Mouse (Mus musculus): ENCODE results near the gene 1110008P14Rik. TPM values are rescaled to one million over a fixed set of nuclear protein-coding genes. Genes with fewer than 3 reads are reported as not detected.

Gene 1110008P14Rik
- polyA plus RNA-seq, 1 experiment from 2014 or later, result 98.4 TPM

DNA sequence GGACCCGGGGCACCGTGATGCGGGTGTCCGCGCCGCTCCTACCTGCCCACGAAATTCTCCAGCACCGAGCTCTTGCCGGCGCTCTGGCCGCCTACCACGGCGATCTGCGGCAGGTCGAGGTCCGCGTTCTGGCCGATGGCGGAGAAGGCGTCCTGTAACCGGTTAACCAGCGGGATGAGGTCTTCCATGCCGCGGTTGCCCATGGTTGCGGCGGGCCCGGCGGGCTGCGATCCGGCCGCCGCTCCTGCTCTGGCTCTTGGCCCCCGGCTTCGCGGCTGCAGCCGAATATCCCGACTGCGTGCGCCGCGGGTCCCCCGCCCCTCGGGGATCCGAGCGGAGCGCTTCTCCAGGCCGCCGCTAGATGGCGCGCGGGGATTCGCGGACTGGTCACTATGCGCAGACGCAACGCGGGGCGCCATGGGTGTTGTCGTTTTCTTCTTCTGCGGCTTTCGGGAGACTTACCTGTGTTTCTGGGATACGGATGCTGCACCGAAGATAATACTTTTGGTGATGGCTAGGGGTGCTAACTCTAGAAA, 28.7 kb downstream of the 1110008P14Rik start, which contains the start of gene Dnm1:
Dnm1 (minus strand) TSS at position 332 of the 536 bp plus-strand sequence.
- H3K4me3 ChIP-seq (ENCODE audit: low read depth, low read length), result peak within 1 kb of the TSS; percentile 60

DNA sequence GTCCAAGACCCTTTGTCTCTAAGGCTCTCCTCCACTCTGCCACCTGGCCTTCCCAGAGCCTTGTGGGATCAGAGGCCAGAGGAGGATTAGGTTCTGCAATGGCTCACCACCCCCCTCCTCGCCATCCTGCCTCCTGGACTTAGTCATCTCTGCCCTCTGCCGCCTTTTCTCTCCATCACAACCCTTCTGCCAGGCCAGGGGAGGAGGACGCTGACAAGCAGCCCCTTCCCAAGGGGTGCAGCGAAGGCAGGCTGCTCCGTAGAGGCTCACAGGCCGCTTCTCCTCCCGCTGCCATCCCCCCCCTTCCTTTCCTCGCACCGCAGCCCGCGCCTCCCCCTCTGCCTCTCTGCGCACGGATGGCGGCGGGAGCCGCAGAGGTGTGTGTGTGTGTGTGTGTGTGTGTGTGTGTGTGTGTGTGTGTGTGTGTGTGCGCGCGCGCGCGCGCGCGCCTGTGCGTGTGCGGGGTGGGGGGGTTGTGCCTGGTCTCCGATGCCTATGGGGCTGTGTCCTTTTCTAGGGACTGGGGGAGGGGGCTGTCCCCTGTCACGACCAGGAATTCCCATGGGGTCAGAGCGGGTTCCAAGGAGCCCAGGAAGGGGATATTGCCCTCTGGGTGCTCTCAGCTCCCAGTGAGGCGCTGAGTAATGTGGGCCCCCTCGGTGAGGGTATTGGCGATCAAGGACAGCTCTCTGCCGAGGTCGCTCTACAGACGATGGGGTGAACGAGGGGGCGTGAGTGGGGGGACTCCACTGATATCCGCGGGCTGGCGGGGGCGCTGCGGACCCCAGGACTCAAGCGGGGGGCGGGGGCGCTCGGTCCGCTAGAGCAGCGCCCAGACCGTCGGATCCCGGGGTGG, 29.4 kb downstream of the 1110008P14Rik start, which contains the start of gene Ciz1:
Ciz1 (plus strand) TSS at position 177 of the 856 bp plus-strand sequence.
- Histone ChIP-seq H3K36me3 (ENCODE audit: control insufficient read depth, insufficient read depth, low read length) (no peaks in the 10 kb centered on the region), H3K4me2 (ENCODE audit: low read length) (peak within 1 kb of the TSS; percentile 90), H3K27ac (ENCODE audit: low read depth, low read length) (peak within 1 kb of the TSS; percentile 79), H3K9me3 (replicated peaks; ENCODE audit: control insufficient read depth, low read length) (no peaks in the 10 kb centered on the region), H3K27me3 (replicated peaks; ENCODE audit: control insufficient read depth, insufficient read depth, low read length) (no peaks in the 10 kb centered on the region), H3K4me1 (ENCODE audit: control insufficient read depth, insufficient read depth, low read length) (peaks cover 10% of the 10 kb centered on the region; the same call in 1 of the 2 replicates), H3K9ac (ENCODE audit: low read length) (peak within 1 kb of the TSS; percentile 82), H3K4me3 (ENCODE audit: low read depth, low read length) (peak within 1 kb of the TSS; percentile 60)
- under 1% methylated on average over 35 of the region's 52 CpGs for WGBS
- ATAC-seq (peak; percentile 65), DNase-seq (ENCODE audit: low spot score) (peak; percentile 81)

More for the DNA sequence above, 28.7 kb downstream of the 1110008P14Rik start, which contains the start of gene Dnm1:
- Histone ChIP-seq H3K36me3 (ENCODE audit: control insufficient read depth, insufficient read depth, low read length) (no peaks in the 10 kb centered on the region), H3K4me2 (ENCODE audit: low read length) (peak within 1 kb of the TSS; percentile 90), H3K27me3 (replicated peaks; ENCODE audit: control insufficient read depth, insufficient read depth, low read length) (no peaks in the 10 kb centered on the region), H3K9me3 (replicated peaks; ENCODE audit: control insufficient read depth, low read length) (no peaks in the 10 kb centered on the region), H3K4me1 (ENCODE audit: control insufficient read depth, insufficient read depth, low read length) (peaks cover 10% of the 10 kb centered on the region; the same call in 1 of the 2 replicates), H3K9ac (ENCODE audit: low read length) (peak within 1 kb of the TSS; percentile 82), H3K27ac (ENCODE audit: low read depth, low read length) (peak within 1 kb of the TSS; percentile 79)
- under 1% methylated on average over 61 of the region's 63 CpGs for WGBS
- peak; percentile 93 for DNase-seq (ENCODE audit: low spot score)
- peak; percentile 74 for ATAC-seq

DNA sequence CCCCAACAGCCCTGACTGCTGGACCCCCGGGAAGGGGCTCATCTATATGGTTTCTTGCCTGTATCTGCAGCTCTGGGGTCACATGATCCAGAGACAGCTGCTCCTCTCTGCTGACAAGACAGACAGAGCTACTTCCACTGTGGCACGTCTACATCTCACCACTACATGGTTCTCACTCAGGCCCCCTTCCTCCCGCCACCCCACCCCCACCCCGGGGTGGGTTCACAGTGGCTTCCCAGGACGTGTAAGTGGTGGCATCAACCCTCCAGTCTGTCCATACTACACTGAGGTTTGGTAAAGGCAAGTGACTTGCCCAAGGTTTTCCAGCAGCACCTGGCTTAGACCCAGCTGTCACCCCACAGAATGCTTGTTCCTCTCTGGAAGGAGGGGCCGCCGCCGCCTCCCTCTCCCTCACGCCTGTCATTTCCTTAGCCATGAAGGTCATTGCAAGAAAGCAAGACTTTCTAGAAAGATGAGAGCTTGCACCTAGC, 30.2 kb downstream of the 1110008P14Rik start:
- Histone ChIP-seq H3K36me3 (ENCODE audit: control insufficient read depth, insufficient read depth, low read length) (no peaks in the 10 kb centered on the region), H3K9ac (ENCODE audit: low read length) (peak overlapping the region; percentile 82), H3K4me1 (ENCODE audit: control insufficient read depth, insufficient read depth, low read length) (peaks cover 10% of the 10 kb centered on the region; the same call in 1 of the 2 replicates), H3K4me2 (ENCODE audit: low read length) (peak overlapping the region; percentile 90), H3K9me3 (replicated peaks; ENCODE audit: control insufficient read depth, low read length) (no peaks in the 10 kb centered on the region), H3K27me3 (replicated peaks; ENCODE audit: control insufficient read depth, insufficient read depth, low read length) (no peaks in the 10 kb centered on the region), H3K27ac (ENCODE audit: low read depth, low read length) (peak overlapping the region; percentile 79; the same call in 1 of the 2 replicates), H3K4me3 (ENCODE audit: low read depth, low read length) (peak overlapping the region; percentile 60)
- DNase-seq (ENCODE audit: low spot score) (no peak), ATAC-seq (no peak)
- 47% methylated on average over 9 of the region's 9 CpGs for WGBS

DNA sequence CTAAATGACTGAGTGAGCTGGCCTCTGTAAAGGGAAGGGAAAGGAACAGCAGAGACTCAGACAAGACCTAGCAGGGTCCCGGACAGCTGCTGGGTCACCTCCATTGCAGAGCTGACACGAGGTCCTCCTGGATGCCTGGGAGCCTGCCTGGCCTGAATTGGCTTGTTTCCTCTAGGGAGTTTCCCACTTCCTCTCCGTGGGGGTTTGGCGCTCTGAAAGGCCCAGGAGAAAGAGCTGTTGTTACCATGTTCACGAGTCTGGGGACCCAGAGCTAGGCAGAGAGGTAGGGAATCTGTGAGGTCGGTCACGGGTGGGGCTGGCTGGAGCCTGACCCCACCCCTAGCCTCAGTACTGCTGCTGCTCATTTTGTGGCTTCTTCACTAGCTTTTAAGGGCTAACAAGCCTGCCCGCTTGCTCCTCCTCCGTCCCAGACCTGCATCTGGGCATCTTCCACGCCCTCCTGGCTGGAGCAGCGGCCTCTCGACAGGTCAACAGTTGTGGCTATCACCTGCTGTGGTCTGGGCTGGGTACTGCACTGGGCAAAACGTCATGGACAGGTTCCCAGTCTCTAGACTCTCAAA, 31.2 kb downstream of the 1110008P14Rik start:
- no peaks in the 10 kb centered on the region for H3K9me3 ChIP-seq (replicated peaks; ENCODE audit: control insufficient read depth, low read length)
- H3K4me1 ChIP-seq (ENCODE audit: control insufficient read depth, insufficient read depth, low read length), result peaks cover 10% of the 10 kb centered on the region; the same call in 1 of the 2 replicates
- no peaks in the 10 kb centered on the region for H3K27me3 ChIP-seq (replicated peaks; ENCODE audit: control insufficient read depth, insufficient read depth, low read length)
- no peak overlapping the region for H3K4me3 ChIP-seq (ENCODE audit: low read depth, low read length)
- 53% methylated on average over 13 of the region's 13 CpGs for WGBS
- DNase-seq (ENCODE audit: low spot score) (no peak), ATAC-seq (no peak)
- no peak overlapping the region for H3K4me2 ChIP-seq (ENCODE audit: low read length)
- no peak overlapping the region for H3K27ac ChIP-seq (ENCODE audit: low read depth, low read length)
- H3K9ac ChIP-seq (ENCODE audit: low read length), result no peak overlapping the region; the same call in 1 of the 2 replicates
- no peaks in the 10 kb centered on the region for H3K36me3 ChIP-seq (ENCODE audit: control insufficient read depth, insufficient read depth, low read length)

DNA sequence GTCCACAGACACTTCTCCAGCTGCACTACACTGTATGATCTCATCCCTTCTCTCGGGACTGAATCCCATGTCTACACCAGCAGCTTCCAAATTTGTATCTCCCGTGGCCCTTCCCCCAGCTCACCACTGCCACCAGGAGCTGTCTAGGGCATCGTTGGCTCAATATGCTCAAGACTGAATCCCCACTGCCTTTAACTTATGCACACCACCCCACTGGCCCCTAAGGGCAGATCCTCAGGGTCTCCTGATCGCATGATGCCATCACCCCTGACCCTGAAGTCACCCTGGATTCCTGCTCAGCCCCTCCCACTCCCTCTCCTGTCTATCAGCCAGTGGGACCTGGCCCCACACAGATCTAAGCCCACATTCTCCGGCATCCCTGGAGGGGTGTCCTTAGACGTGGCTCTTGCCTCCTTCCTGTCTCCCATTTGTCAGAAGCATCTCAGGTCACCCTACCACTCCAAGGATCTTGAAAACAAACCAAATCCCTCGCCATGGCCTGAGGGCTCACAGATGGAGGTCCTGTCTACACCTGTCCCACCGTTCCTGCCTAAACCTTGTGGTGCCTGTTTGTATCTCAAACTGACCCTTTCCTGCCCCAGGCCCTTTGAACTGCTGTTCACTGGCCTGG, 32.0 kb downstream of the 1110008P14Rik start:
- H3K4me1 ChIP-seq (ENCODE audit: control insufficient read depth, insufficient read depth, low read length), result peaks cover 10% of the 10 kb centered on the region; the same call in 1 of the 2 replicates
- no peak for DNase-seq (ENCODE audit: low spot score)
- no peaks in the 10 kb centered on the region for H3K36me3 ChIP-seq (ENCODE audit: control insufficient read depth, insufficient read depth, low read length)
- no peak overlapping the region for H3K9ac ChIP-seq (ENCODE audit: low read length)
- ATAC-seq, result no peak
- H3K4me2 ChIP-seq (ENCODE audit: low read length), result no peak overlapping the region
- no peaks in the 10 kb centered on the region for H3K27me3 ChIP-seq (replicated peaks; ENCODE audit: control insufficient read depth, insufficient read depth, low read length)
- H3K9me3 ChIP-seq (replicated peaks; ENCODE audit: control insufficient read depth, low read length), result no peaks in the 10 kb centered on the region
- H3K4me3 ChIP-seq (ENCODE audit: low read depth, low read length), result no peak overlapping the region
- WGBS, result 69% methylated on average over 8 of the region's 8 CpGs
- H3K27ac ChIP-seq (ENCODE audit: low read depth, low read length), result no peak overlapping the region

DNA sequence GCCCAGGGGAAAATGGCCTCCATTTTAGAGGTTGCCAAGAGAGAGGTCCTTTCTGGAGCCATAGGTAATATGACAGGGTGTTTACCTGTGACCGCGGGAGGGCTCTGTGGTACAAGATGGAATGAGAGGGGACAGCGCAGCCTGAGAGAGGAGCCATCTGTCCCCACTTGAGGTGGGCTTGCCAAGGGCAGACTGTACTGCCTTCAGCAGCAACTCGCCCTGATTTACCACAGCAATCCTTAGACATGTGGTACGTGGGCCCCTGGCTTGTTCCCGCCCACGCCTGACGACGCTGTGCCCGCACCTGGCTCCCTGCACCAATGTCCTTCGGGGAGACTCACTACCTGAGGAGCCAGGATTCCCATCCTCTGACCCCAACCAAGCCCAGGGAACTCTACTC, 33.4 kb downstream of the 1110008P14Rik start:
- H3K4me2 ChIP-seq (ENCODE audit: low read length), result no peak overlapping the region
- no peaks in the 10 kb centered on the region for H3K9me3 ChIP-seq (replicated peaks; ENCODE audit: control insufficient read depth, low read length)
- H3K27me3 ChIP-seq (replicated peaks; ENCODE audit: control insufficient read depth, insufficient read depth, low read length), result no peaks in the 10 kb centered on the region
- no peak overlapping the region for H3K4me3 ChIP-seq (ENCODE audit: low read depth, low read length)
- H3K9ac ChIP-seq (ENCODE audit: low read length), result no peak overlapping the region
- H3K36me3 ChIP-seq (ENCODE audit: control insufficient read depth, insufficient read depth, low read length), result no peaks in the 10 kb centered on the region
- peaks cover 9% of the 10 kb centered on the region; the same call in 1 of the 2 replicates for H3K4me1 ChIP-seq (ENCODE audit: control insufficient read depth, insufficient read depth, low read length)
- no peak overlapping the region for H3K27ac ChIP-seq (ENCODE audit: low read depth, low read length)
- DNase-seq (ENCODE audit: low spot score) (no peak), ATAC-seq (no peak)
- WGBS, result 88% methylated on average over 11 of the region's 11 CpGs

DNA sequence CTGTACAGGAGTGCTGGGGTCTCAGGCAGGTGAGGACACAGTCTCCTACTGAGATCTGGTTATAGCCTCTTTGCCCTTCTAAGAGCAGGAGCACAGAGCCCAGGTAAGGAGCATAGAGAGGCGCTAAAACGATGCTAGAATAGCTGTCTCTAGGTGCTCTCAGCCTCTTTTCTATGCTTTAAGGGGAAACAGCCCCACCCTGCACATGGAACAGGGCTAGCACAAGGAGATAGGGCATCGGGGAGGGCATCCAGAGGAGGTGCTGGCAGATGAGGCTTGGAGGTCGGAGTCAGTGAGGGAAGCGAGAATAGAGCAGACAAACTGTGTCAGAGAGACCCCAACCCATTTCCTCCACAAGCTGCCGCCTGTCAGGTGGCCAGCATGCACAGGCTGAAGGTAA, 34.7 kb downstream of the 1110008P14Rik start:
- peaks cover 10% of the 10 kb centered on the region for H3K4me1 ChIP-seq (ENCODE audit: control insufficient read depth, insufficient read depth, low read length)
- H3K27ac ChIP-seq (ENCODE audit: low read depth, low read length), result no peak overlapping the region
- 80% methylated on average over 6 of the region's 6 CpGs for WGBS
- H3K27me3 ChIP-seq (replicated peaks; ENCODE audit: control insufficient read depth, insufficient read depth, low read length), result no peaks in the 10 kb centered on the region
- H3K9ac ChIP-seq (ENCODE audit: low read length), result no peak overlapping the region
- H3K9me3 ChIP-seq (replicated peaks; ENCODE audit: control insufficient read depth, low read length), result no peaks in the 10 kb centered on the region
- H3K36me3 ChIP-seq (ENCODE audit: control insufficient read depth, insufficient read depth, low read length), result no peaks in the 10 kb centered on the region
- DNase-seq (ENCODE audit: low spot score) (no peak), ATAC-seq (no peak)
- H3K4me2 ChIP-seq (ENCODE audit: low read length), result no peak overlapping the region
- no peak overlapping the region for H3K4me3 ChIP-seq (ENCODE audit: low read depth, low read length)

DNA sequence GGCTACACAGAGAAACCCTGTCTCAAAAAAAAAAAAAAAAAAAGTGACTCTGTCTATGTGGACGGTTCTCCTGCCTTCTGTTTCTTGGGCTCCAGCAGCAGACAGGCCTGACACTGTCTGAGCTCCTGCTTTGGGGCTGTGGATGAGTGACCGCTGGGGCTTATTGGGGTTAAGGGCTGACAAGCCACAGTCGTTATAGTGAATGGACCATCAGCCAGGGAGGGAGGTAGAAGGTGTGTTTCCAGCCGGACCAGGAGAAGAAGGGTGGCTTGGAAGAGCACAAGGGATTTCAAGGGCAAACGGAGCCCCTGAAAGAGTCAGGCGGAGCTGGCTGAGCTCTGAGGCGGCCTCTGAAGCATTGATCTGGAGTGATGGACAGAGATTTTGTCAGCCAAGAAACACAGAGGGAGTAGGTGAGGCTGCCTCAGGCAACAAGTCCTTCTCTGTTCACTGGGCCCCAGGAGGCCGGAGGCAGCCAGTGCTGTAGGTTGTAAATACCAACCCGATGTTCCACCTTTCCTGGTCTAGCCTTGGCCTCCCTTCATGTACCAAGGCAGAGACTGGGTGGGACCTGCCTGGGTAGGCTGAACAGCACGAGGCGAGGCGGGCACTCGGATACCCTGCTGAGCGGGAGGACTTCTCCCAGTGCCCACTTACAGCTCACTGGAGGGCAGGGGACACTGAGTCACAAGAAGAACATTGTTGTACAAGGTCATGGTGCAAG, 37.0 kb downstream of the 1110008P14Rik start:
- H3K4me3 ChIP-seq (ENCODE audit: low read depth, low read length), result no peak overlapping the region
- 66% methylated on average over 14 of the region's 14 CpGs for WGBS
- no peaks in the 10 kb centered on the region for H3K36me3 ChIP-seq (ENCODE audit: control insufficient read depth, insufficient read depth, low read length)
- peaks cover 7% of the 10 kb centered on the region for H3K4me1 ChIP-seq (ENCODE audit: control insufficient read depth, insufficient read depth, low read length)
- H3K27me3 ChIP-seq (replicated peaks; ENCODE audit: control insufficient read depth, insufficient read depth, low read length), result no peaks in the 10 kb centered on the region
- no peak overlapping the region for H3K27ac ChIP-seq (ENCODE audit: low read depth, low read length)
- H3K9me3 ChIP-seq (replicated peaks; ENCODE audit: control insufficient read depth, low read length), result no peaks in the 10 kb centered on the region
- H3K9ac ChIP-seq (ENCODE audit: low read length), result no peak overlapping the region
- no peak for DNase-seq (ENCODE audit: low spot score)
- no peak for ATAC-seq
- no peak overlapping the region for H3K4me2 ChIP-seq (ENCODE audit: low read length)
